Mouse (Mus musculus): Measurements from ENCODE around the gene Pdzd2. TPM values are rescaled to one million over a fixed set of nuclear protein-coding genes. Genes with fewer than 3 reads are reported as not detected.

The Pdzd2 gene
- polyA plus RNA-seq, 1 experiment from 2014 or later: 3.3 TPM

DNA sequence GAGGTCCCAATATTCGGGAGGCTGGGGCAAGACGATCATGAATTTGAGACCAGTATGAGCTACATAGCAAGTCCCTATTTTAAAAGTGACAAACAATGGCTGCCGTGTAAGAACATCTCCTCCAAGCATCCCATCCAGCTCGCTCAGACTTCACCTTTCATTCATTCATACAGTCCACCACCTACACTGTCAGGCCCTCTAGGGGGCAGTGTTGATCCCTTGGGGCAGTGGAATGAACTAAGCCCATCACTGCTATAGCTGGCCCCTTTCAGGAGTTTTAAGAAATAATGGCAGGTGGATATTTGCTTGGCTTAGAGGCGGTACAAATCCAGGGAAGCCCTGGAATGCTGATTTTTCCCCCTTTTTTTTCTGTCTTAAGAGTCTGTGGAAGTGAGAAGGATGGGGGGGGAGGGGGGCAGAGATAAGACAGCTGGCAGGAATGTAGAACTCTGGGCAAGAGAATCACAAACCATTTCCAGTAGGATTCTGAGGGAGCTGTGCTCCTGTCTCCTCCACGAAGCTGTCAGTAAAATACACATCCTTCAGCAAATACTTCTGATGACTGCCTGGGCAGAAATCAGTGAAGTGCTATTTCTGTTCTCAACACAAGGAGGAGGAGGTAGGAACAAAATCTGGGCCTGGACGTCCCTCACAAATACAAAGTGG lies 49.9 kb downstream of the Pdzd2 start:
- no peak for ATAC-seq
- 89% methylated on average over 7 of the region's 7 CpGs for WGBS
- Histone ChIP-seq H3K27ac (ENCODE audit: low read depth, low read length) (no peak overlapping the region), H3K9me3 (replicated peaks; ENCODE audit: control insufficient read depth, low read length) (no peaks in the 10 kb centered on the region), H3K27me3 (replicated peaks; ENCODE audit: control insufficient read depth, insufficient read depth, low read length) (no peaks in the 10 kb centered on the region), H3K4me2 (ENCODE audit: low read length) (no peak overlapping the region), H3K36me3 (ENCODE audit: control insufficient read depth, insufficient read depth, low read length) (no peaks in the 10 kb centered on the region), H3K9ac (ENCODE audit: low read length) (no peak overlapping the region), H3K4me1 (ENCODE audit: control insufficient read depth, insufficient read depth, low read length) (no peaks in the 10 kb centered on the region), H3K4me3 (ENCODE audit: low read depth, low read length) (no peak overlapping the region)
- peak; percentile 14 for DNase-seq (ENCODE audit: low spot score)

DNA sequence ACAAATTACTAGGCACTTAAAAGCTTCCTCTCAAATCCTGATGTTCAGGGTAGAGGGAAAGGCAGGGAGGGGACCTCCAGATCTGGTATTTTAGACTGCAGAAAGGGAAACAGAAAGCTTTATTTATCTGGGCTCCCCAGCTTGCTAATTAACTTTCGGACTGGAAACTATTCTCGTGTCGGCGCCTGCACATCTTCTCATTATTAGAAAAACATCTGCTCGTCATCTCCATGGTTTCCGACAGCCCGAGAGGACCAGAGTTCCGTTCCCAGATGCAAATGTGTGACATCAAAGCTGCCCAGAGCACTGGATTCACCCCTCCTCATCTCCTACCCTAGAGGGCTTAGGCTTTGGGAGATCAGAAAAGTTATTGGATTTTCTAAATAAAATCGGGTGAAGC lies 57.2 kb downstream of the Pdzd2 start:
- Histone ChIP-seq H3K4me3 (ENCODE audit: low read depth, low read length) (no peak overlapping the region), H3K36me3 (ENCODE audit: control insufficient read depth, insufficient read depth, low read length) (no peaks in the 10 kb centered on the region), H3K4me2 (ENCODE audit: low read length) (no peak overlapping the region), H3K27ac (ENCODE audit: low read depth, low read length) (no peak overlapping the region), H3K9me3 (replicated peaks; ENCODE audit: control insufficient read depth, low read length) (no peaks in the 10 kb centered on the region), H3K4me1 (ENCODE audit: control insufficient read depth, insufficient read depth, low read length) (no peaks in the 10 kb centered on the region), H3K27me3 (replicated peaks; ENCODE audit: control insufficient read depth, insufficient read depth, low read length) (no peaks in the 10 kb centered on the region), H3K9ac (ENCODE audit: low read length) (no peak overlapping the region)
- ATAC-seq: no peak
- 65% methylated on average over 9 of the region's 9 CpGs for WGBS
- DNase-seq (ENCODE audit: low spot score): no peak

DNA sequence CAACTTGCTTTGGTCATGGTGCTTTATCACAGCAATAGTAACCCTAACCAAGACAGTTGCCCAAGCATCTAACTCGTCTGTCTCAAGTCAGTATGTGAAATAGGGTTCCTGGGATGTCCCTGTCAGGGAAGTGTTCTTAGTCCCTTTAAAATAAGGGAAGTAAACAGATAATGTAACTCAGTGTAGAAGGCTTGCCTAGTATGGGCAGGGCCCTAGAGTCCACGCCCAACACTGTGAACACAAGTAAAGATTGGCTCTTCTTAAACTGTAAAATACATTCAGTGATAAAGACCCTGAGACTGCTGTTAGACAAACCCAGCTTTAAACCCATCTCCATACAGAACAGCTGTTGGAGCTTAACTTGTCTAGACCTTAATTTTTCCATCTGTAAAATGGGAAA lies 57.8 kb downstream of the Pdzd2 start:
- no peaks in the 10 kb centered on the region for H3K27me3 ChIP-seq (replicated peaks; ENCODE audit: control insufficient read depth, insufficient read depth, low read length)
- H3K9ac ChIP-seq (ENCODE audit: low read length): no peak overlapping the region
- no peak overlapping the region for H3K4me2 ChIP-seq (ENCODE audit: low read length)
- no peaks in the 10 kb centered on the region for H3K36me3 ChIP-seq (ENCODE audit: control insufficient read depth, insufficient read depth, low read length)
- ATAC-seq (no peak), DNase-seq (ENCODE audit: low spot score) (no peak)
- no peak overlapping the region for H3K27ac ChIP-seq (ENCODE audit: low read depth, low read length)
- 94% methylated on average over 2 of the region's 2 CpGs for WGBS
- no peak overlapping the region for H3K4me3 ChIP-seq (ENCODE audit: low read depth, low read length)
- H3K9me3 ChIP-seq (replicated peaks; ENCODE audit: control insufficient read depth, low read length): no peaks in the 10 kb centered on the region
- H3K4me1 ChIP-seq (ENCODE audit: control insufficient read depth, insufficient read depth, low read length): no peaks in the 10 kb centered on the region

DNA sequence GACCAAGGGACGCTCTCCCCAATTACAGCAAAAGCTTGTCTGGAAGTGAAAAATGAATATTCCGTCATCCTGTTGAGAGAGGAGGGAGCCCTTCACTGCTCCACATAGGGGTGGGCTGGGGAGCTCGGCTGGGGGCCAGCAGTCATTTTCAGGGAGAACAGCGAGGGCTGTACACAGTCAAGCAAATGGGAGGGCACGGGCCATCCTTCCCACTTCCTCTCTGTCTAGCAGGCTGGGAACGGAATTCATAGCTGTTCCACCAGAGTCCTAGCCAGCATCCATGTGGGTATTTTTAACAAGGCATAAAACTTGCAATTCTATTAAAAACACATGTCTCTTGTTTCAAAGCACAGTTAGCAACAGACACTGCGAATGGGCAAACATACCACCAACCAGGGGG lies 59.0 kb downstream of the Pdzd2 start:
- Histone ChIP-seq H3K4me3 (ENCODE audit: low read depth, low read length) (no peak overlapping the region), H3K9me3 (replicated peaks; ENCODE audit: control insufficient read depth, low read length) (no peaks in the 10 kb centered on the region), H3K9ac (ENCODE audit: low read length) (no peak overlapping the region), H3K36me3 (ENCODE audit: control insufficient read depth, insufficient read depth, low read length) (no peaks in the 10 kb centered on the region), H3K4me1 (ENCODE audit: control insufficient read depth, insufficient read depth, low read length) (no peaks in the 10 kb centered on the region), H3K27me3 (replicated peaks; ENCODE audit: control insufficient read depth, insufficient read depth, low read length) (no peaks in the 10 kb centered on the region), H3K27ac (ENCODE audit: low read depth, low read length) (no peak overlapping the region), H3K4me2 (ENCODE audit: low read length) (no peak overlapping the region)
- ATAC-seq (no peak), DNase-seq (ENCODE audit: low spot score) (no peak)
- 76% methylated on average over 7 of the region's 7 CpGs for WGBS

- Histone ChIP-seq H3K27ac (ENCODE audit: low read depth, low read length) (no peak overlapping the region), H3K27me3 (replicated peaks; ENCODE audit: control insufficient read depth, insufficient read depth, low read length) (no peaks in the 10 kb centered on the region), H3K9me3 (replicated peaks; ENCODE audit: control insufficient read depth, low read length) (no peaks in the 10 kb centered on the region), H3K4me3 (ENCODE audit: low read depth, low read length) (no peak overlapping the region), H3K4me2 (ENCODE audit: low read length) (no peak overlapping the region), H3K4me1 (ENCODE audit: control insufficient read depth, insufficient read depth, low read length) (no peaks in the 10 kb centered on the region), H3K36me3 (ENCODE audit: control insufficient read depth, insufficient read depth, low read length) (no peaks in the 10 kb centered on the region), H3K9ac (ENCODE audit: low read length) (no peak overlapping the region)
- DNase-seq (ENCODE audit: low spot score): no peak
- WGBS: 80% methylated on average over 6 of the region's 6 CpGs
- ATAC-seq: no peak
Observed at GRCm38 (mm10) chr15:12679996-12680395, 59.7 kb downstream of the Pdzd2 start.

DNA sequence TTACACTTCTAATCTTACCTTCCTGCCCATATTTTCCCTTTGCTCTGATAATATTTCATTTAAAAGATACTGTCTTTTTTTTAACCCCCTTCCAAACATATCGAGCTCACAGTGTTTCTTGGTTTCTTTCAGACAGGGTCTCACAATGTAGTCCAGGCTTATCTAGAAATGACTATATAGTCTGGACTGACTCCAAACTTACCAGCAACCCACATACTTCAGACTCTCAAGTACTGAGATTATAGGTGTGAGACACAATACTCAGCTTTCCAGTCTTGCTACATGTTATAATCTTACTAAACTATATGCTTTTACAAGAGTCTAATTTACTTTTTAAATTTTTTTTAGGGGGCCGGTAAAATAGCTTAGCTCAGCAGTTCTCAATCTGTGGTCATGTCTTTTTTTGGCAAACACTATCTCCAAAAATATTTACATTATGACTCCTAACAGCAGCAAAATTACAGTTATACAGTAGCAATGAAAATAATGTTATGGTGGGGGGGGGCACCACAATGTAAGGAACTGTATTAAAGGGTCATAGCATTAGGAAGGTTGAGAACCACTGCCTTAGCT lies 61.1 kb downstream of the Pdzd2 start:
- Histone ChIP-seq H3K4me2 (ENCODE audit: low read length) (no peak overlapping the region), H3K27me3 (replicated peaks; ENCODE audit: control insufficient read depth, insufficient read depth, low read length) (no peaks in the 10 kb centered on the region), H3K9me3 (replicated peaks; ENCODE audit: control insufficient read depth, low read length) (no peaks in the 10 kb centered on the region), H3K4me1 (ENCODE audit: control insufficient read depth, insufficient read depth, low read length) (no peaks in the 10 kb centered on the region), H3K27ac (ENCODE audit: low read depth, low read length) (no peak overlapping the region), H3K4me3 (ENCODE audit: low read depth, low read length) (no peak overlapping the region), H3K9ac (ENCODE audit: low read length) (no peak overlapping the region), H3K36me3 (ENCODE audit: control insufficient read depth, insufficient read depth, low read length) (no peaks in the 10 kb centered on the region)
- 89% methylated on average over 2 of the region's 2 CpGs for WGBS
- ATAC-seq (no peak), DNase-seq (ENCODE audit: low spot score) (no peak)

- Histone ChIP-seq H3K27ac (ENCODE audit: low read depth, low read length) (no peak overlapping the region), H3K4me3 (ENCODE audit: low read depth, low read length) (no peak overlapping the region), H3K36me3 (ENCODE audit: control insufficient read depth, insufficient read depth, low read length) (no peaks in the 10 kb centered on the region), H3K9me3 (replicated peaks; ENCODE audit: control insufficient read depth, low read length) (no peaks in the 10 kb centered on the region), H3K27me3 (replicated peaks; ENCODE audit: control insufficient read depth, insufficient read depth, low read length) (no peaks in the 10 kb centered on the region), H3K4me2 (ENCODE audit: low read length) (no peak overlapping the region), H3K9ac (ENCODE audit: low read length) (no peak overlapping the region), H3K4me1 (ENCODE audit: control insufficient read depth, insufficient read depth, low read length) (no peaks in the 10 kb centered on the region)
- DNase-seq (ENCODE audit: low spot score) (no peak), ATAC-seq (no peak)
- WGBS: 87% methylated on average over 3 of the region's 3 CpGs
Observed at GRCm38 (mm10) chr15:12675366-12675765, 64.4 kb downstream of the Pdzd2 start.

GRCm38 (mm10) chr15:12674026-12674425 lies 65.7 kb downstream of the Pdzd2 start:
- no peaks in the 10 kb centered on the region for H3K9me3 ChIP-seq (replicated peaks; ENCODE audit: control insufficient read depth, low read length)
- no peak for DNase-seq (ENCODE audit: low spot score)
- H3K9ac ChIP-seq (ENCODE audit: low read length): no peak overlapping the region
- no peak for ATAC-seq
- no peaks in the 10 kb centered on the region for H3K27me3 ChIP-seq (replicated peaks; ENCODE audit: control insufficient read depth, insufficient read depth, low read length)
- no peak overlapping the region for H3K4me3 ChIP-seq (ENCODE audit: low read depth, low read length)
- WGBS: 72% methylated on average over 5 of the region's 5 CpGs
- no peak overlapping the region for H3K4me2 ChIP-seq (ENCODE audit: low read length)
- no peaks in the 10 kb centered on the region for H3K4me1 ChIP-seq (ENCODE audit: control insufficient read depth, insufficient read depth, low read length)
- no peaks in the 10 kb centered on the region for H3K36me3 ChIP-seq (ENCODE audit: control insufficient read depth, insufficient read depth, low read length)
- H3K27ac ChIP-seq (ENCODE audit: low read depth, low read length): no peak overlapping the region

- no peaks in the 10 kb centered on the region for H3K36me3 ChIP-seq (ENCODE audit: control insufficient read depth, insufficient read depth, low read length)
- H3K4me2 ChIP-seq (ENCODE audit: low read length): no peak overlapping the region
- no peaks in the 10 kb centered on the region for H3K27me3 ChIP-seq (replicated peaks; ENCODE audit: control insufficient read depth, insufficient read depth, low read length)
- WGBS: 52% methylated on average over 21 of the region's 21 CpGs
- no peaks in the 10 kb centered on the region for H3K9me3 ChIP-seq (replicated peaks; ENCODE audit: control insufficient read depth, low read length)
- H3K27ac ChIP-seq (ENCODE audit: low read depth, low read length): no peak overlapping the region
- H3K9ac ChIP-seq (ENCODE audit: low read length): no peak overlapping the region
- ATAC-seq: no peak
- no peaks in the 10 kb centered on the region for H3K4me1 ChIP-seq (ENCODE audit: control insufficient read depth, insufficient read depth, low read length)
- H3K4me3 ChIP-seq (ENCODE audit: low read depth, low read length): no peak overlapping the region
- DNase-seq (ENCODE audit: low spot score): no peak
Observed at GRCm38 (mm10) chr15:12667760-12668520, 71.8 kb downstream of the Pdzd2 start.

Measured in forebrain, embryonic 14.5 days (tissue).